ENCODE assay signal across 8 mouse cellular contexts in the genomic region with DNA sequence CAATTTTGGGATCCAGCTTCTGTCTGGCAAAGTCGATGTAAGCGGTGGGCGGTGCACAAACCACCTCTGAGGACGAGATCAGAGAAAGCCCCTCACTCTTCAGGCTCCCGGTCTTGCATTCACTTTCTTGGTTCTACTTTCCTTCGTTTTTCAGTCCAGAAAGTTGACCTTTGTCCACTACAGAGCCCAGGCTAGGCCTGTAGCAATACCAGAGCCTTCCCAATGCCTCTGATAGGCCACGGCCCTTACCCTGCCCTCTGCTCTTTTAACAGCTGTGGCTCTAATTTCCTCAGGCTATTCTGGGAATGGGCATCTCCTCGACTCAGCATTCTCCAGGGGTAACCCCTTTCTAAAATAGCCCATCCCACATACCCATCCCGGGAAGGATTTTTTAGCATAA. TPM values are rescaled to one million over a fixed set of nuclear protein-coding genes. Genes with fewer than 3 reads are reported as not detected.
DNase-seq lines count a peak whose midpoint lies in the region; ATAC-seq lines count a peak whose summit lies in the region.

No protein-coding gene starts in this region.

- peak; percentile 65 for DNase-seq in kidney, adult 9 months
- DNase-seq in kidney, postnatal 4 days, result no peak
- DNase-seq in intestine, embryonic 14.5 days (ENCODE audit: low spot score), result no peak
- DNase-seq in retina, postnatal 1 day, result no peak
- no peak for DNase-seq in lung, postnatal 14 days
- no peak for DNase-seq in right cerebral cortex, postnatal 10 days (ENCODE audit: low spot score in 2 of 2)

- peaks cover 47% of the 10 kb centered on the region for H3K4me1 ChIP-seq in embryonic facial prominence, embryonic 13.5 days
- peaks cover 35% of the 10 kb centered on the region for H3K4me1 ChIP-seq in intestine, embryonic 14.5 days (replicated peaks; ENCODE audit: control insufficient read depth, insufficient read depth, low read length)
- peaks cover 39% of the 10 kb centered on the region for H3K4me1 ChIP-seq in midbrain, embryonic 16.5 days (ENCODE audit: control insufficient read depth, insufficient read depth, low read length)

- H3K9ac ChIP-seq in embryonic facial prominence, embryonic 13.5 days, result peak overlapping the region; percentile 89
- peak overlapping the region; percentile 84 for H3K9ac ChIP-seq in intestine, embryonic 14.5 days (ENCODE audit: low read length)
- H3K9ac ChIP-seq in midbrain, embryonic 16.5 days (ENCODE audit: low read depth, low read length), result peak overlapping the region; percentile 75

- WGBS in embryonic facial prominence, embryonic 13.5 days, result 14% methylated on average over 9 of the region's 9 CpGs
- WGBS in intestine, embryonic 14.5 days, result 17% methylated on average over 9 of the region's 9 CpGs
- 18% methylated on average over 9 of the region's 9 CpGs for WGBS in midbrain, embryonic 16.5 days

- peak overlapping the region; percentile 92 for H3K4me2 ChIP-seq in embryonic facial prominence, embryonic 13.5 days
- H3K4me2 ChIP-seq in intestine, embryonic 14.5 days (ENCODE audit: low read length), result peak overlapping the region; percentile 95
- H3K4me2 ChIP-seq in midbrain, embryonic 16.5 days (ENCODE audit: low read length), result peak overlapping the region; percentile 69

- H3K36me3 ChIP-seq in embryonic facial prominence, embryonic 13.5 days, result peaks cover 53% of the 10 kb centered on the region
- H3K36me3 ChIP-seq in intestine, embryonic 14.5 days (ENCODE audit: control insufficient read depth, insufficient read depth, low read length), result peaks cover 55% of the 10 kb centered on the region
- H3K36me3 ChIP-seq in midbrain, embryonic 16.5 days (ENCODE audit: control insufficient read depth, insufficient read depth, low read length), result peaks cover 14% of the 10 kb centered on the region

- ATAC-seq in embryonic facial prominence, embryonic 13.5 days (ENCODE audit: insufficient number of reproducible peaks, insufficient read depth, low FRiP score, low TSS enrichment, low read depth), result no peak
- ATAC-seq in intestine, embryonic 14.5 days (replicated peaks; ENCODE audit: low FRiP score, low TSS enrichment, low read depth), result no peak
- no peak for ATAC-seq in midbrain, embryonic 16.5 days

- peak overlapping the region; percentile 92 for H3K27ac ChIP-seq in embryonic facial prominence, embryonic 13.5 days
- peak overlapping the region; percentile 88 for H3K27ac ChIP-seq in intestine, embryonic 14.5 days (ENCODE audit: low read depth)
- H3K27ac ChIP-seq in midbrain, embryonic 16.5 days (ENCODE audit: low read length), result peak overlapping the region; percentile 86

- H3K4me3 ChIP-seq in embryonic facial prominence, embryonic 13.5 days, result peak overlapping the region; percentile 73
- H3K4me3 ChIP-seq in intestine, embryonic 14.5 days (ENCODE audit: low read depth, low read length), result peak overlapping the region; percentile 71
- H3K4me3 ChIP-seq in midbrain, embryonic 16.5 days (ENCODE audit: low read depth, low read length), result peak overlapping the region; percentile 55

- no peaks in the 10 kb centered on the region for H3K9me3 ChIP-seq in embryonic facial prominence, embryonic 13.5 days
- H3K9me3 ChIP-seq in intestine, embryonic 14.5 days (ENCODE audit: control insufficient read depth, low read length), result no peaks in the 10 kb centered on the region
- H3K9me3 ChIP-seq in midbrain, embryonic 16.5 days (replicated peaks; ENCODE audit: control insufficient read depth, low read length, poor library complexity, severe bottlenecking), result no peaks in the 10 kb centered on the region

- no peaks in the 10 kb centered on the region for H3K27me3 ChIP-seq in embryonic facial prominence, embryonic 13.5 days
- H3K27me3 ChIP-seq in intestine, embryonic 14.5 days (replicated peaks; ENCODE audit: control insufficient read depth, insufficient read depth, low read length), result no peaks in the 10 kb centered on the region
- no peaks in the 10 kb centered on the region for H3K27me3 ChIP-seq in midbrain, embryonic 16.5 days (ENCODE audit: control insufficient read depth, insufficient read depth, low read depth, low read length)

RNA-seq across cellular contexts. Expression of gene Tpi1, which starts 1.2 kb away (rescaled TPM):
- 710 and 723 TPM in 2 replicates for polyA plus RNA-seq in embryonic facial prominence, embryonic 13.5 days (2015; fragmentation: Nextera tagmentation; extraction: Ambion mirVana)
- 1,059 and 1,108 TPM in 2 replicates for polyA plus RNA-seq in intestine, embryonic 14.5 days (2014; fragmentation: Nextera tagmentation; extraction: Ambion mirVana)
- 415 and 461 TPM in 2 replicates for polyA plus RNA-seq in midbrain, embryonic 16.5 days (2015; fragmentation: Nextera tagmentation; extraction: Ambion mirVana)

RNA-seq across cellular contexts. Expression of gene Spsb2, which starts 4.4 kb away (rescaled TPM):
- polyA plus RNA-seq in embryonic facial prominence, embryonic 13.5 days (2015; fragmentation: Nextera tagmentation; extraction: Ambion mirVana), result 9.1 and 10.5 TPM in 2 replicates
- polyA plus RNA-seq in intestine, embryonic 14.5 days (2014; fragmentation: Nextera tagmentation; extraction: Ambion mirVana), result 7.3 and 7.4 TPM in 2 replicates
- polyA plus RNA-seq in midbrain, embryonic 16.5 days (2015; fragmentation: Nextera tagmentation; extraction: Ambion mirVana), result 9.6 and 10.1 TPM in 2 replicates

RNA-seq across cellular contexts. Expression of gene Usp5, which starts 16.4 kb away (rescaled TPM):
- 149 and 163 TPM in 2 replicates for polyA plus RNA-seq in embryonic facial prominence, embryonic 13.5 days (2015; fragmentation: Nextera tagmentation; extraction: Ambion mirVana)
- polyA plus RNA-seq in intestine, embryonic 14.5 days (2014; fragmentation: Nextera tagmentation; extraction: Ambion mirVana), result 126 and 127 TPM in 2 replicates
- polyA plus RNA-seq in midbrain, embryonic 16.5 days (2015; fragmentation: Nextera tagmentation; extraction: Ambion mirVana), result 220 and 223 TPM in 2 replicates

RNA-seq across cellular contexts. Expression of gene Cdca3, which starts 16.5 kb away (rescaled TPM):
- 142 and 184 TPM in 2 replicates for polyA plus RNA-seq in embryonic facial prominence, embryonic 13.5 days (2015; fragmentation: Nextera tagmentation; extraction: Ambion mirVana)
- 178 and 183 TPM in 2 replicates for polyA plus RNA-seq in intestine, embryonic 14.5 days (2014; fragmentation: Nextera tagmentation; extraction: Ambion mirVana)
- 18.2 and 19.5 TPM in 2 replicates for polyA plus RNA-seq in midbrain, embryonic 16.5 days (2015; fragmentation: Nextera tagmentation; extraction: Ambion mirVana)

RNA-seq across cellular contexts. Expression of gene Gnb3, which starts 27.2 kb away (rescaled TPM):
- polyA plus RNA-seq in embryonic facial prominence, embryonic 13.5 days (2015; fragmentation: Nextera tagmentation; extraction: Ambion mirVana), result 0.25 and 0.52 TPM in 2 replicates
- 2.7 TPM in 2 replicates for polyA plus RNA-seq in intestine, embryonic 14.5 days (2014; fragmentation: Nextera tagmentation; extraction: Ambion mirVana)
- polyA plus RNA-seq in midbrain, embryonic 16.5 days (2015; fragmentation: Nextera tagmentation; extraction: Ambion mirVana), result 2.3 and 2.4 TPM in 2 replicates
